Mouse (Mus musculus) stomach, postnatal 0 days (tissue): ENCODE measurements around the gene Ces3a.

Experiments
- CTCF ChIP-seq: IDR thresholded peaks from 2 replicates; pipeline ENCODE4 v1.5.1; 2016; ENCODE audit warnings: antibody characterized with exemption, low read depth, mild to moderate bottlenecking, moderate library complexity
- EP300 ChIP-seq: optimal IDR thresholded peaks from 2 replicates; pipeline ENCODE3; 2016; ENCODE audit warnings: antibody characterized with exemption

DNA sequence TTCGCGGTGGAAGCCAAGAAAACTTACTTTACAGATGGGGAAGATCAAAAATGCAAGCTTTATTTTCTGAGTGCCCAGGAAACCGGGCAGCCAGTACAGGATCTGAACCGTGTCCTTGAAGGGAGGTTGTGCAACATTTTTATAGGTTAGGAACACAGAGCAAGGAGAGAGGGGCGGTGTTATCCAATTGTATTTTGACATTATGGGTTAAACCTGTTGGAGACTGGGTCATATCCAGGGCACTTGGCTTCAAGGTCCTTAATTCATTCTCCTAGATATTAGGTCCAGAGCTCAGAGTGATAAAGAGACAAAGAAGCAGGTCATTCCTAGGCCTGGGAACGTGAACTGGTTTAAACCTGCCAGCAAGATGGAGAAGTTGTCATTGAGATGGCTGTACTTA is 49.2 kb upstream of the Ces3a start:
- TF ChIP-seq CTCF (no peak), EP300 (no peak)
